Mouse (Mus musculus): Measurements from ENCODE around the gene Bst1.

DNA sequence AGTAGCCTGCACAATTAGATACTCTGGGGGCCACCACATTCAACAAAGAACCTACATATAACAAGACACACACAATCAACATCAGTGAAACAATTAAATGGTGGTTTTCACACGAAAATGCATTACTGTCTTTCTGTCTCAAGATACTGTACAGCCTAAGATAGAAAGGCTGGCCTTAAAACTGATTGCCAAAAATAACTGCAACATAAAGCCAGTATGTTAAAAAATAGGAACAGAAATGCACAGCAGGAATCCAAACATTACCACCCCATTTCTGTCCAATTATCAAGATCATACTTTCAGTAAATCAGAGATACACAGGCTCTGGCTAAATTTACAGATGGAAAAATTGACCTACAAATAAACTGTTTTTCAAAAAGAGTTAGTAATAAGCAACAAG lies 41.7 kb upstream of the Bst1 start:
- TF ChIP-seq CTCF (IDR thresholded peaks at IDR 0.05; ENCODE audit: extremely low read depth, insufficient read depth, insufficient read length, insufficient replicate concordance), result no peak
- TF ChIP-seq POLR2A (IDR thresholded peaks at IDR 0.05; ENCODE audit: low read depth, low read length), result no peak

All from spleen, adult 2 months (tissue).